Mouse (Mus musculus): ENCODE results near the gene Cecr2. TPM values are rescaled to one million over a fixed set of nuclear protein-coding genes. Genes with fewer than 3 reads are reported as not detected.

Cecr2 gene
- polyA plus RNA-seq, 1 experiment, result 49.8 TPM

DNA sequence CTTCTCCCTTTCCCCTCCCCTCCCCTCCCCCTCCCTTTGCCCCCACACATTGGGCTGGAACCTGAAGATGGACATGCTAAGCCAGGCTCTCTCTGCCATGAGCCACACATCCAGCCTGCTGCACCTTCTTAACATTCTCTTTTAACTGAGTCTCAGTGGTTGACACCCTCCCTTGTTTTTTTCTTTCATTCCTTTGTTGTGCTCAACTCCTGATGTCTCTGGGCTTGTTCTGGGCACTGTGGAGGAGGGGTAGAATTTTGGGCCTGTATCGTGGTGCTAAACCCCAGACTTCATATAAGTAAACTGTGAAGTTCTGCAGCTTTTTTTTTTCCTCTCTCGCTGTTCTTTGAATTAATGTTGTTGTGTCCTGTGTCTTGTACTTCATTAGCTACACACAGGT lies 9.8 kb downstream of the Cecr2 start:
- no peak for TF ChIP-seq CTCF (IDR thresholded peaks at IDR 0.05; ENCODE audit: control insufficient read depth, insufficient read depth, low read length)
- TF ChIP-seq POLR2A (IDR thresholded peaks at IDR 0.05; ENCODE audit: borderline replicate concordance, control insufficient read depth, low read depth, low read length), result no peak
- Histone ChIP-seq H3K4me1 (ENCODE audit: control insufficient read depth, insufficient read depth, low read length) (no peaks in the 10 kb centered on the region), H3K4me3 (replicated peaks; ENCODE audit: control insufficient read depth, low read depth, low read length) (no peak overlapping the region), H3K27ac (ENCODE audit: control insufficient read depth, insufficient read depth, low read depth, low read length, poor library complexity) (no peak overlapping the region)
- 69% methylated on average over 2 of the region's 2 CpGs for WGBS

DNA sequence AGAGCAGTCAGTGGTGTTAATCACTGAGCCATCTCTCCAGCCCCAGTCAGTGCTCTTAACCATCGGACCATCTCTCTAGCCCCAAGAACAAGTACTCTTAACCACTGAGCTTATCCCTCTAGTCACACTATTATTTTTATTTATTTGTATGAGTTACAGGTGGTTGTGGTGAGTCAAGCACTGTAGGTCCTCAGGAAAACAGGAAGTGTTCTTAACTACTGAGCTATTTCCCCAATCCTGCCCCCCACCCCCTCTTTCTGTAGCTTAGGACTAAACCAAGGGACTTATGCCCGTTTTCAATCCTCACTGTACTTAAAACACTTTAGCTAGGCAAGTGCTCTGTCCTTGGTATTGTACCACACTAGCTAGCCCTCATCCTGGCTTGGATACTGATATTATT lies 17.2 kb downstream of the Cecr2 start:
- 39% methylated on average over 2 of the region's 2 CpGs for WGBS
- TF ChIP-seq POLR2A (IDR thresholded peaks at IDR 0.05; ENCODE audit: borderline replicate concordance, control insufficient read depth, low read depth, low read length) (no peak), CTCF (IDR thresholded peaks at IDR 0.05; ENCODE audit: control insufficient read depth, insufficient read depth, low read length) (no peak)
- H3K27ac ChIP-seq (ENCODE audit: control insufficient read depth, insufficient read depth, low read depth, low read length, poor library complexity), result no peak overlapping the region

GRCm38 (mm10) chr6:120684750-120685149 lies 18.6 kb downstream of the Cecr2 start:
- 88% methylated on average over 3 of the region's 3 CpGs for WGBS
- H3K4me1 ChIP-seq (ENCODE audit: control insufficient read depth, insufficient read depth, low read length), result no peaks in the 10 kb centered on the region
- no peak for TF ChIP-seq CTCF (IDR thresholded peaks at IDR 0.05; ENCODE audit: control insufficient read depth, insufficient read depth, low read length)
- no peak for TF ChIP-seq POLR2A (IDR thresholded peaks at IDR 0.05; ENCODE audit: borderline replicate concordance, control insufficient read depth, low read depth, low read length)
- H3K27ac ChIP-seq (ENCODE audit: control insufficient read depth, insufficient read depth, low read depth, low read length, poor library complexity), result no peak overlapping the region
- no peak overlapping the region for H3K4me3 ChIP-seq (replicated peaks; ENCODE audit: control insufficient read depth, low read depth, low read length)

More for the DNA sequence above, 17.2 kb downstream of the Cecr2 start:
- H3K4me3 ChIP-seq (replicated peaks; ENCODE audit: control insufficient read depth, low read depth, low read length), result no peak overlapping the region
- H3K4me1 ChIP-seq (ENCODE audit: control insufficient read depth, insufficient read depth, low read length), result no peaks in the 10 kb centered on the region

DNA sequence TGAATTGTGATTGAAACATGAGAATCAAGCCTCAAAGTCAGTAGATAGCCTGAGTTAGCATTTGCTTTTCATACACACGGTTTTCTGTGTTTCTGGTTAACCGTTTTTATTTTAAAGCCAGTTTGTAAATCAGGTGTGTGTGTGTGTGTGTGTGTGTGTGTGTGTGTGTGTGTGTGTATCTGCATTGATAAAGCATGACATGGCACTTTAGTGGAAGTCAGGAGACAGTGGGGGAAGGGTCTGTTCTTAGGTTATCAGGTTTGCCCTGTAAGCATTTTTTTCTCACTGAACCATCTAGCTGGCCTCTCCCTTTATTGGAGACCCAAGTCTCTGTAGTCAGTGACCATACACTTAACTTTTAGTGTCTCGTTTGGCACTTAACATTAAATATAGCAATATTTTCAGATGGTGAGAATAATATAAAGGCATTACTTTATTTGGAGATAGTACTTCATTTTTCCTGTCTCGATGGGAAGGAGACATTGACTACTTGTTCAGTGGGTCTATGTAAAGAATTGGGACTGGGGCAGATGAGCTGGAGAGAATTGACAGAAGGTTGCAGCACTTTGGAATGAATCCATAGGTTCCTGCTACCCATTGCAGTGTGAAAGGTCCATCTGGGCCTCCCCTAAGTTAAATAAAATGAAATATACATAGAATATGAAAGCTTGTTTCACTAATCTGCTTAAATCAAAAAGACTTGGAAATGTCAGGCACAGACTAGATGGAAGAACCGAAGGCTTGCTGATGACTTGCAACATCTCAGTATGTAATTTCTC lies 20.9 kb downstream of the Cecr2 start:
- 75% methylated on average over 5 of the region's 5 CpGs for WGBS
- TF ChIP-seq POLR2A (IDR thresholded peaks at IDR 0.05; ENCODE audit: borderline replicate concordance, control insufficient read depth, low read depth, low read length), result no peak

DNA sequence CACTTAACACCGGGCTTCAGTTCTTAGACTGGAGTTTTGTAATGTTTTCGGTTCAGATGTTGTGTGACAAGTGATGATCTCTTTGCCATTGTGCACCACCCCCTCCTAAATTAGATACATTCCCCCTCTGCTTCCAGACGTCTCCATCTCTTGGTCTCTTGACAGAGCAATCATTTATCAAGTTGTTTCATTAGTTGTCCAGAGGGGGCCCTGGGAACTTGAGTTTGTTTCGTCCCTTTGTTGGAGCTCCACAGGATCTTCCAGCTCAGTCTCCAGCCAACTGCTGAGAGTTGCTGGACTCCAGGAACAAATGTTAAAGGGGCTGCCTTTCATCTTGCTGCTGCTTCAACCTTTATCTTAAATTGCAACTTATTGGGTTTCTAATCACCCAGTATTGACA lies 34.1 kb downstream of the Cecr2 start:
- H3K27ac ChIP-seq (ENCODE audit: control insufficient read depth, insufficient read depth, low read depth, low read length, poor library complexity), result no peak overlapping the region
- TF ChIP-seq CTCF (IDR thresholded peaks at IDR 0.05; ENCODE audit: control insufficient read depth, insufficient read depth, low read length) (no peak), POLR2A (IDR thresholded peaks at IDR 0.05; ENCODE audit: borderline replicate concordance, control insufficient read depth, low read depth, low read length) (no peak)
- H3K4me3 ChIP-seq (replicated peaks; ENCODE audit: control insufficient read depth, low read depth, low read length), result no peak overlapping the region
- no peaks in the 10 kb centered on the region for H3K4me1 ChIP-seq (ENCODE audit: control insufficient read depth, insufficient read depth, low read length)
- 67% methylated on average over 4 of the region's 4 CpGs for WGBS

More for the DNA sequence above, 20.9 kb downstream of the Cecr2 start:
- Histone ChIP-seq H3K4me1 (ENCODE audit: control insufficient read depth, insufficient read depth, low read length) (no peaks in the 10 kb centered on the region), H3K27ac (ENCODE audit: control insufficient read depth, insufficient read depth, low read depth, low read length, poor library complexity) (no peak overlapping the region), H3K4me3 (replicated peaks; ENCODE audit: control insufficient read depth, low read depth, low read length) (no peak overlapping the region)

- H3K27ac ChIP-seq (ENCODE audit: control insufficient read depth, insufficient read depth, low read depth, low read length, poor library complexity), result no peak overlapping the region
- no peak for TF ChIP-seq POLR2A (IDR thresholded peaks at IDR 0.05; ENCODE audit: borderline replicate concordance, control insufficient read depth, low read depth, low read length)
- no peak for TF ChIP-seq CTCF (IDR thresholded peaks at IDR 0.05; ENCODE audit: control insufficient read depth, insufficient read depth, low read length)
- H3K4me1 ChIP-seq (ENCODE audit: control insufficient read depth, insufficient read depth, low read length), result no peaks in the 10 kb centered on the region
- no peak overlapping the region for H3K4me3 ChIP-seq (replicated peaks; ENCODE audit: control insufficient read depth, low read depth, low read length)
Observed at GRCm38 (mm10) chr6:120704376-120704775, 38.2 kb downstream of the Cecr2 start.

- TF ChIP-seq POLR2A (IDR thresholded peaks at IDR 0.05; ENCODE audit: borderline replicate concordance, control insufficient read depth, low read depth, low read length), result no peak
- no peak for TF ChIP-seq CTCF (IDR thresholded peaks at IDR 0.05; ENCODE audit: control insufficient read depth, insufficient read depth, low read length)
- WGBS, result 73% methylated on average over 1 of the region's 1 CpGs
- H3K27ac ChIP-seq (ENCODE audit: control insufficient read depth, insufficient read depth, low read depth, low read length, poor library complexity), result no peak overlapping the region
Observed at GRCm38 (mm10) chr6:120708759-120709158, 42.6 kb downstream of the Cecr2 start.

GRCm38 (mm10) chr6:120714806-120715205 lies 48.6 kb downstream of the Cecr2 start:
- TF ChIP-seq POLR2A (IDR thresholded peaks at IDR 0.05; ENCODE audit: borderline replicate concordance, control insufficient read depth, low read depth, low read length) (no peak), CTCF (IDR thresholded peaks at IDR 0.05; ENCODE audit: control insufficient read depth, insufficient read depth, low read length) (no peak)
- WGBS, result 85% methylated on average over 3 of the region's 3 CpGs
- Histone ChIP-seq H3K4me1 (ENCODE audit: control insufficient read depth, insufficient read depth, low read length) (no peaks in the 10 kb centered on the region), H3K27ac (ENCODE audit: control insufficient read depth, insufficient read depth, low read depth, low read length, poor library complexity) (no peak overlapping the region), H3K4me3 (replicated peaks; ENCODE audit: control insufficient read depth, low read depth, low read length) (no peak overlapping the region)

More at GRCm38 (mm10) chr6:120708759-120709158, 42.6 kb downstream of the Cecr2 start:
- Histone ChIP-seq H3K4me3 (replicated peaks; ENCODE audit: control insufficient read depth, low read depth, low read length) (no peak overlapping the region), H3K4me1 (ENCODE audit: control insufficient read depth, insufficient read depth, low read length) (no peaks in the 10 kb centered on the region)
